Mouse (Mus musculus) lung, adult 2 months (tissue): Measurements from ENCODE around the gene Kdm4a.

Experiments
- CTCF ChIP-seq: fragments of 200-500 bp; IDR thresholded peaks from 2 replicates; pipeline ENCODE4 v1.5.1; 2011; ENCODE audit warnings: mild to moderate bottlenecking, low read length, control low read depth; ENCODE audit not compliant: insufficient read depth
- POLR2A ChIP-seq: fragments of 200-500 bp; IDR thresholded peaks from 2 replicates; pipeline ENCODE4 v1.6.1; 2011; ENCODE audit warnings: low read depth, mild to moderate bottlenecking, control low read depth, low read length, borderline replicate concordance; ENCODE audit errors: extremely low read depth

DNA sequence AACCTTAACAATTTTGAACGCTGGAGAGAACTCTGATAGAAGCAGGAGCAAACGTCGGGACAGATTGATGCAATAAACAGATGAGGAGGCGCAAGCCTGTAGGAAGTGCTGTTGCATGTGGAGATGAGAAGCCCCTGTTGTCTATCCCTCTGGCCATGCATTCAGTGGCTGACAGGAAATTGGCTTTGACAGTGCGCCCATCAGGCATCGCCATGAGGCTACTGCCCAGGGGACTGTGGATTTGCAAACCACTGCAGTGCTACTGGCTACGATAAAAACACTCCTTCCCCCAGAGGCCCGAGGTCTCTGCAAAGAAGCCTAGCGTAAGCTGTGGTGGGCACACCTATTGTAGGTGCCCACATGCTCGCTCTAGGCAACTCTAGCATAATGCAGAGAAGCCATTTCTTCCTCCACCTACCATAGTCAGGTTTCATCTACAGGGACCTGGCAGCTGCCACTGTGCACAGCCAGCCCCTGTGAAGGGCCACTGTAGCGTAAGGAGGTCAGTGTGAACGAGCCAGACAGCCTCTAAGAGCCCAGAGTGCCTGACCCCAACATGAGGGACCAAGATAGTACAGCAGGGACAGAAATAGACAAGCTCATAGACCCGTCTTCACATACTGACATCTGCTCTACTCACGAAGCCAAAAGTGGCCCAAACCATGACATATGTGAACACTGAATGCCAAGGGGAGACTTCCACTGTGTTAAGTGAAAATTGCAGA lies 29.7 kb downstream of the Kdm4a start:
- TF ChIP-seq CTCF (no peak), POLR2A (no peak)
